Mouse (Mus musculus) megakaryocyte progenitor cell, adult 5-6 weeks (primary cell): ENCODE data around the gene Tspan1. TPM values are rescaled to one million over a fixed set of nuclear protein-coding genes. Genes with fewer than 3 reads are reported as not detected.

Source experiments
- ATAC-seq: replicated peaks from 2 replicates; pipeline ENCODE4 v1.8.0; 2016; ENCODE audit warnings: mild to moderate bottlenecking, moderate TSS enrichment, inconsistent platforms; ENCODE audit not compliant: poor library complexity
- total RNA-seq, 2 experiments: library from RNA; stranded (forward) in 1 of 2; stranded (reverse) in 1 of 2; fragments of 157-497, 149-512 nt in 1 of 2; fragments of 200-1000 nt in 1 of 2; gene quantifications; 2 replicates each; pipeline versions ENCODE4 v1.2.3 to v1.2.4; 2015 to 2017

The Tspan1 gene
- total RNA-seq, 2 experiments from 2014 or later = not detected

- ATAC-seq = peak; percentile 81
Observed at GRCm38 (mm10) chr4:116168617-116169352, 1.4 kb upstream of the Tspan1 start.

- no peak for ATAC-seq
Observed at GRCm38 (mm10) chr4:116165708-116166407, 1.5 kb downstream of the Tspan1 start.

- no peak for ATAC-seq
Observed at GRCm38 (mm10) chr4:116164759-116165554, 2.4 kb downstream of the Tspan1 start.

DNA sequence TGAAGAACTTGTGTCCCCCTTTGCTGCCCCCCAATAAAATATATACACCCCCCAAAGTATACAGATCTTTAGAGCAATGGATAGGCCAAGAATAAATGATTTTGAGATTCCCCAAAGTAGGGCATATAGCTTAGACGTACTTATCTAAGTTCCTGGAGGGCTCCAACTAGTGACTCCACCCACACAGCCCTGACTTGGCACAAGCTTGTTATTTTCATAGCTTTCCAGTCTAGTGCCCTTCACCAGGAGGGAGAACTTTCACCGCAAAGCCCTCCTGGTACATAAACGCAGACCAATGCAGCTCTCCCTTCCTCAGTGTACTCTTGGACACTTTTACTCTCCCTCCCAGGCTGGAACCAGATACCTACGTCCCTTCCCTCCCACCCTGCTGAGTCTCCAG is 5.3 kb downstream of the Tspan1 start:
- ATAC-seq = 0 out of 2 replicates have a peak, but pooled peaks have one; percentile 25

DNA sequence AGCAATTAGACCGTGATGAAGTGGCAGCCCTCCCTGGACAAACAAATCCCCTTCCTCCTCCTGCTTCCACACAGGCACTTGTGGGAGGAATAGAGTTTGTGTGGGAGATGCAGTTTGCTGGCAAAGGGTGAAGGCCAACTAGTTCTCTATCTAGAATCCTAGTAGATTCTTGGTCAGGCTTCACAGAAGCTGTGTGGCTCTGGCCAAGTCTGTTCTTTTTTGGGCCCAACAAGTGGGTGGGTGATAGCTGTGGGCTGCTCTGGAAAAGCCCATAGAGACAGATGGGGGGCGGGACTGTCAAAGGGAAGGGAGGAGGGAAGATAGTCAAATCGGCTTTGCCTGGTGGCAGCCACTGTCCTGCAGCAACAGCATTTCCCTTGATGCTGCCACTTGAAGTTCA is 6.6 kb downstream of the Tspan1 start:
- ATAC-seq = no peak

DNA sequence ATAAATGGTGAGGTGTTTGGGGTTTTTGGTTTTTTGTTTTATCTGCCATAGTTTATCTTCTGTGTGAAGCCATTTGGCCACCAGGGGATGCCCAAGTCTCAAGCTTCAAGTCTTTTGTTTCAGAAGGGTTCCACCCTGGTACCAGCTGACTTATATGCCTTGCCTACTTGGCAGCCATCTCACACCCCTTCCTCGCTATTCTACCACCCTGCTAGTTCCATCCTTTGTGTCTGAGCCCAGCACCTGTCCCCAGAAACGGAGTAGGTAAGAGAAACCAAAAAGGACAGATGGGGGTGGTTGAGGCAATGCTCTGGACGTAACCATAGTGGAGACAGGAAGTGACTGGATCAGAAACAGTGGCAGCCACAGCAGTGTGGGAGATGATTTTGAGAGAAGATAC is 7.5 kb downstream of the Tspan1 start:
- peak; percentile 70; the same call in 1 of the 2 replicates for ATAC-seq

DNA sequence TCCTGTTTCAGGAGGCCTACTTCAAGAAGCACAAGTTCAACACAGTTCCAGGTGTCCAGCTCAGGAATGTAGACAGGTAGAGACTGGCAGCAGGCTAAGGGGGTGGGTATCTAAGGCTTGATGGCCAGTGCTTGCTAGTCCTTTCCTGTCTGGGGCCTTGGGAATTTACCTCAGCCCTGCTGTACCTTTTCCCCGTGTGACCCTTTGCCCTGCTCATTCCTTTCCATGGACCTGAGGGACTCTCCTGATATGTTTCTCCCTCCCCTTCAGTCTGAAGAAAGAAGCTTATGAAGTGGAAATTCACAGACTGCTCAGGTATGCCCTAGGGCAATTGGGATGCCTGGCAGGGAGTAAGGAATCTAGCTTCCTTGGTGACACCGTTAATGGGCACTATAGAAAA is 9.5 kb downstream of the Tspan1 start:
- ATAC-seq = no peak

DNA sequence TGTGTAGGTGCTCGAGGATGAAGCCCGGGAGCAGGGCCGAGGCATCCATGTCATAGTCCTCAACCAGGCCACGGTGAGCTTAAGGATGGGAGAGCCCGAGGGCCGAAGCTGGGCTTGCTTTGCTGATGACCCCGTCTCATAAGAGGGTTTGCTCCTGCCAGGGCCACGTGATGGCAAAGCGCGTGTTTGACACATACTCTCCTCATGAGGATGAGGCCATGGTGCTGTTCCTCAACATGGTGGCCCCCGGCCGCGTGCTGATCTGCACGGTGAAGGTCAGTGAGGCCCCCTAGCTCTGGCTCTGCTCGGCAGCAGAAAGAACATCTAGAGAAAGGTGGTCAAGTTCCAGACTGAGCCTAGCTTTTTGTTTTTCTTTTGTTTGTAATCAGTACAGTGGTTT is 14.7 kb downstream of the Tspan1 start:
- no peak for ATAC-seq

DNA sequence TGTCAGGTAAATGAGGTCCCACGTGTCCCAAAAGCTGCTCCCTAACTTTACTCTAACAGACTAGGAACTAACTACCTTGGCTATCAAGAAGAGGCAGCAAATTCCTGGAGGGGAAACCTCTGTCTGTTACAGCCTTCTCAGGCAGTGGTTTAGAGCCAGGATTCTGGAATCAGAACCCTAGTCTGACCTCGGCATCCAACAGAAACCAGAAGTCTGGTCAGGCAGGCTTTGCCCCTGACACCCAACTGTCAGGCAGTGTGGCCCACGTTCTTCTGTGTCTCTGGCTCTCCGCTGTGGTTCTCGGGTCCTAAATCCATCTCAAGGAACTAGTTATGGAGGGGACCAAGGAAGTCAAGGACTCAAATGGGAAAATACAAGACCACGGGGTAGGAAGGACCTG is 16.2 kb downstream of the Tspan1 start, which contains the start of gene Lurap1:
TSS of gene Lurap1 (minus strand) at position 101 of the 400 bp plus-strand sequence.
- no peak for ATAC-seq

GRCm38 (mm10) chr4:116150862-116151221 is 16.6 kb downstream of the Tspan1 start:
- no peak for ATAC-seq

- peak; percentile 80 for ATAC-seq
Observed at GRCm38 (mm10) chr4:116150156-116150861, 17.1 kb downstream of the Tspan1 start.

- ATAC-seq = peak; percentile 21; the same call in 1 of the 2 replicates
Observed at GRCm38 (mm10) chr4:116149812-116150155, 17.6 kb downstream of the Tspan1 start.

GRCm38 (mm10) chr4:116143891-116144717 is 23.3 kb downstream of the Tspan1 start:
- peak; percentile 70 for ATAC-seq

GRCm38 (mm10) chr4:116143317-116143811 is 24.0 kb downstream of the Tspan1 start:
- ATAC-seq = 0 out of 2 replicates have a peak, but pooled peaks have one; percentile 27

DNA sequence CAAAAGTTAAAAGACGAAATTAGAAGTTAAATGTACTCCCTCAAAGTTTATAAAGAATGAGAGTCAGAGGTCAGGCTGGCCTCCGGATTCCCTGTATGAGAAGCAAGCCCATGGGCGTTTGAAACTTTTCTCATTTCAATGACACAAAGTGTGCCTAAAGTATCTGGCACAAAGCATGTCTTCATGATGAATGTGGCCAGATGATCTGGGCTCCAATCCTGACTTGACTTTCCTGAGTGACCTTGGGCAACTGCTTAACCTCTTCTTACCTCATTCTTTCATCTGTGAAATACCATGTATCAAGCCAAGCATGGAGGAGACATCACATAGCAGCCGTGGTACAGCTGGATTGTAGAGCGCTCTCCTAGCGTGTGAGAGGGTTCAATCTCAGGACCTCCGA is 25.1 kb downstream of the Tspan1 start:
- no peak for ATAC-seq

GRCm38 (mm10) chr4:116141736-116142135 is 25.7 kb downstream of the Tspan1 start:
- ATAC-seq = no peak

GRCm38 (mm10) chr4:116140801-116141574 is 26.4 kb downstream of the Tspan1 start:
- ATAC-seq = no peak

DNA sequence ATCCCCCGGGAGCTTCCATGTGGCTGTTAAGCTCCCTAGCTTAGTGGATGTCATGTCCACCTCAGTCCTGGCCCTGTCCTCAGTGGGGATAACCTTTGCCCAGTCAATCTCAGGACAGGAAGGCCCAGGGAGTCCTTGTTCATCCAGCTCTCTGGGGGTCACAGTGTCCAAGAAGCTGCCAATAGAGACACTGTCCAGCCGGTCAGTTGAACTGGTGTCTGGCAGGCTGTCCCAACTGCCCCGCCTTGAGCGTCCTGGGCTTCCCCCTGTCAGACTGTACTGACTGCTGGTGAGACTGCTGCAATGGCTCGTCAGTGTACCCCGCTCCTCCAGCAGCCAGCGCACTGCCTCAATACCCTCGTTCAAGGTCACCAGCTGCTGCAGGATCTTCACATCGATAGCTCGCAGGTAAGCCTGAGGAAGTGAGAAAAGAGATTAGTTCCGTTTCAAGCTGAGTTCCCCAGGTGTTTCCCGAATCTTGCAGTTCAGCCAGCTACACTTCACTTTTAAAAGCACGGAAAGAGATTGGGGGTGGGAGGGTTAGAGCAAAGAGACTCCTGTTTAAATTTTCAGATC is 29.9 kb downstream of the Tspan1 start:
- ATAC-seq = no peak

GRCm38 (mm10) chr4:116134990-116135389 is 32.4 kb downstream of the Tspan1 start:
- ATAC-seq = peak; percentile 79
